Mouse (Mus musculus) granulocyte monocyte progenitor cell, adult 5-6 weeks (primary cell): ENCODE measurements around the gene Nfic. TPM values are rescaled to one million over a fixed set of nuclear protein-coding genes. Genes with fewer than 3 reads are reported as not detected.

Experiments
- ATAC-seq: replicated peaks from 2 replicates; pipeline ENCODE4 v1.8.0; 2016; ENCODE audit warnings: mild to moderate bottlenecking, moderate TSS enrichment, inconsistent platforms; ENCODE audit not compliant: poor library complexity, severe bottlenecking
- total RNA-seq, 2 experiments: library from RNA; stranded (forward) in 1 of 2; stranded (reverse) in 1 of 2; fragments of 200-712, 200-1000 nt in 1 of 2; fragments of >200 nt in 1 of 2; fragmentation: Nextera tagmentation in 1 of 2; gene quantifications; 2 replicates each; pipeline ENCODE4 v1.2.3; 2014 to 2017

Gene Nfic
- total RNA-seq, 2 experiments from 2014 or later, result 5.3 to 39.6 TPM

GRCm38 (mm10) chr10:81346453-81347067 lies 108.9 kb downstream of the Nfic start:
- ATAC-seq, result peak; percentile 53

Other genes starting within 250 kb of the Nfic start
Only the 30 nearest of the 31 such genes appear.
- gene Atcay, start 224.8 kb downstream of the Nfic start, total RNA-seq (2014; fragmentation: Nextera tagmentation), result not detected in 2 replicates
- not detected in 2 replicates for gene Atcay, start 224.8 kb downstream of the Nfic start, total RNA-seq (2017)
- not detected in 2 replicates for gene Zfr2, start 222.5 kb downstream of the Nfic start, total RNA-seq (2014; fragmentation: Nextera tagmentation)
- gene Zfr2, start 222.5 kb downstream of the Nfic start, total RNA-seq (2017), result 0.13 TPM in 1 of 2 replicates, not detected in the other
- 16.8 and 35.6 TPM in 2 replicates for gene Matk, start 202.7 kb downstream of the Nfic start, total RNA-seq (2014; fragmentation: Nextera tagmentation)
- gene Matk, start 202.7 kb downstream of the Nfic start, total RNA-seq (2017), result 39.1 and 43.9 TPM in 2 replicates
- gene Mrpl54, start 188.7 kb downstream of the Nfic start, total RNA-seq (2014; fragmentation: Nextera tagmentation), result 94.0 and 105 TPM in 2 replicates
- gene Mrpl54, start 188.7 kb downstream of the Nfic start, total RNA-seq (2017), result 161 and 185 TPM in 2 replicates
- gene Apba3, start 188.7 kb downstream of the Nfic start, total RNA-seq (2014; fragmentation: Nextera tagmentation), result 19.7 and 29.1 TPM in 2 replicates
- gene Apba3, start 188.7 kb downstream of the Nfic start, total RNA-seq (2017), result 14.2 and 19.9 TPM in 2 replicates
- 1.0 and 8.4 TPM in 2 replicates for gene Tjp3, start 164.1 kb downstream of the Nfic start, total RNA-seq (2014; fragmentation: Nextera tagmentation)
- gene Tjp3, start 164.1 kb downstream of the Nfic start, total RNA-seq (2017), result 1.3 and 6.2 TPM in 2 replicates
- 32.4 and 42.7 TPM in 2 replicates for gene Pip5k1c, start 162.7 kb downstream of the Nfic start, total RNA-seq (2014; fragmentation: Nextera tagmentation)
- 24.7 and 32.7 TPM in 2 replicates for gene Pip5k1c, start 162.7 kb downstream of the Nfic start, total RNA-seq (2017)
- 16.2 and 16.3 TPM in 2 replicates for gene Cactin, start 134.5 kb downstream of the Nfic start, total RNA-seq (2014; fragmentation: Nextera tagmentation)
- 19.4 and 26.5 TPM in 2 replicates for gene Cactin, start 134.5 kb downstream of the Nfic start, total RNA-seq (2017)
- not detected in 2 replicates for gene Tbxa2r, start 126.9 kb downstream of the Nfic start, total RNA-seq (2014; fragmentation: Nextera tagmentation)
- gene Tbxa2r, start 126.9 kb downstream of the Nfic start, total RNA-seq (2017), result 0.09 TPM in 1 of 2 replicates, not detected in the other
- not detected in 2 replicates for gene Gipc3, start 112.4 kb downstream of the Nfic start, total RNA-seq (2014; fragmentation: Nextera tagmentation)
- gene Gipc3, start 112.4 kb downstream of the Nfic start, total RNA-seq (2017), result not detected in 2 replicates
- gene Hmg20b, start 105.2 kb downstream of the Nfic start, total RNA-seq (2014; fragmentation: Nextera tagmentation), result 19.1 and 43.4 TPM in 2 replicates
- 29.8 and 35.5 TPM in 2 replicates for gene Hmg20b, start 105.2 kb downstream of the Nfic start, total RNA-seq (2017)
- 12.0 and 17.5 TPM in 2 replicates for gene Mfsd12, start 98.1 kb downstream of the Nfic start, total RNA-seq (2014; fragmentation: Nextera tagmentation)
- 10.8 and 11.5 TPM in 2 replicates for gene Mfsd12, start 98.1 kb downstream of the Nfic start, total RNA-seq (2017)
- not detected in 2 replicates for gene 4930404N11Rik, start 89.8 kb downstream of the Nfic start, total RNA-seq (2014; fragmentation: Nextera tagmentation)
- gene 4930404N11Rik, start 89.8 kb downstream of the Nfic start, total RNA-seq (2017), result 0.10 and 0.26 TPM in 2 replicates
- 14.8 and 17.0 TPM in 2 replicates for gene Fzr1, start 77.1 kb downstream of the Nfic start, total RNA-seq (2014; fragmentation: Nextera tagmentation)
- 13.5 and 15.3 TPM in 2 replicates for gene Fzr1, start 77.1 kb downstream of the Nfic start, total RNA-seq (2017)
- gene Dohh, start 71.2 kb downstream of the Nfic start, total RNA-seq (2014; fragmentation: Nextera tagmentation), result 12.2 and 34.9 TPM in 2 replicates
- 41.8 and 46.2 TPM in 2 replicates for gene Dohh, start 71.2 kb downstream of the Nfic start, total RNA-seq (2017)
- 4.0 TPM in 1 of 2 replicates, not detected in the other for gene Gm48551, start 71.2 kb downstream of the Nfic start, total RNA-seq (2014; fragmentation: Nextera tagmentation)
- gene Gm48551, start 71.2 kb downstream of the Nfic start, total RNA-seq (2017), result 0.30 TPM in 1 of 2 replicates, not detected in the other
- gene Gm48552, start 66.6 kb downstream of the Nfic start, total RNA-seq (2014; fragmentation: Nextera tagmentation), result 2.2 TPM in 1 of 2 replicates, not detected in the other
- not detected in 2 replicates for gene Gm48552, start 66.6 kb downstream of the Nfic start, total RNA-seq (2017)
- gene Smim24, start 62.6 kb downstream of the Nfic start, total RNA-seq (2014; fragmentation: Nextera tagmentation), result 37.5 and 43.6 TPM in 2 replicates
- 11.5 and 13.3 TPM in 2 replicates for gene Smim24, start 62.6 kb downstream of the Nfic start, total RNA-seq (2017)
- not detected in 2 replicates for gene Celf5, start 27.1 kb upstream of the Nfic start, total RNA-seq (2014; fragmentation: Nextera tagmentation)
- gene Celf5, start 27.1 kb upstream of the Nfic start, total RNA-seq (2017), result not detected in 2 replicates
- gene Ncln, start 40.8 kb upstream of the Nfic start, total RNA-seq (2014; fragmentation: Nextera tagmentation), result 124 and 140 TPM in 2 replicates
- gene Ncln, start 40.8 kb upstream of the Nfic start, total RNA-seq (2017), result 83.1 and 128 TPM in 2 replicates
- gene S1pr4, start 44.5 kb upstream of the Nfic start, total RNA-seq (2014; fragmentation: Nextera tagmentation), result 7.8 and 10.5 TPM in 2 replicates
- 7.0 and 9.2 TPM in 2 replicates for gene S1pr4, start 44.5 kb upstream of the Nfic start, total RNA-seq (2017)
- gene Gna15, start 68.6 kb upstream of the Nfic start, total RNA-seq (2014; fragmentation: Nextera tagmentation), result 30.0 and 31.7 TPM in 2 replicates
- 23.8 and 34.6 TPM in 2 replicates for gene Gna15, start 68.6 kb upstream of the Nfic start, total RNA-seq (2017)
- 17.0 and 25.7 TPM in 2 replicates for gene Gna11, start 89.6 kb upstream of the Nfic start, total RNA-seq (2014; fragmentation: Nextera tagmentation)
- gene Gna11, start 89.6 kb upstream of the Nfic start, total RNA-seq (2017), result 4.9 and 6.4 TPM in 2 replicates
- 216 and 220 TPM in 2 replicates for gene Aes, start 103.9 kb upstream of the Nfic start, total RNA-seq (2014; fragmentation: Nextera tagmentation)
- gene Aes, start 103.9 kb upstream of the Nfic start, total RNA-seq (2017), result 151 and 250 TPM in 2 replicates
- gene Tle2, start 118.9 kb upstream of the Nfic start, total RNA-seq (2014; fragmentation: Nextera tagmentation), result 4.4 and 5.0 TPM in 2 replicates
- 0.17 and 2.4 TPM in 2 replicates for gene Tle2, start 118.9 kb upstream of the Nfic start, total RNA-seq (2017)
- gene Tle6, start 145.4 kb upstream of the Nfic start, total RNA-seq (2014; fragmentation: Nextera tagmentation), result 22.2 and 26.0 TPM in 2 replicates
- gene Tle6, start 145.4 kb upstream of the Nfic start, total RNA-seq (2017), result 4.9 and 7.9 TPM in 2 replicates
- gene BC025920, start 150.6 kb upstream of the Nfic start, total RNA-seq (2014; fragmentation: Nextera tagmentation), result 3.7 and 4.4 TPM in 2 replicates
- 0.26 and 1.4 TPM in 2 replicates for gene BC025920, start 150.6 kb upstream of the Nfic start, total RNA-seq (2017)
- 8.3 and 12.6 TPM in 2 replicates for gene Sirt6, start 172.2 kb upstream of the Nfic start, total RNA-seq (2014; fragmentation: Nextera tagmentation)
- 5.3 and 6.2 TPM in 2 replicates for gene Sirt6, start 172.2 kb upstream of the Nfic start, total RNA-seq (2017)
- gene Ankrd24, start 172.9 kb upstream of the Nfic start, total RNA-seq (2014; fragmentation: Nextera tagmentation), result 7.6 and 9.2 TPM in 2 replicates
- 7.5 and 8.3 TPM in 2 replicates for gene Ankrd24, start 172.9 kb upstream of the Nfic start, total RNA-seq (2017)
- 3.1 and 9.4 TPM in 2 replicates for gene Gm10778, start 193.4 kb upstream of the Nfic start, total RNA-seq (2014; fragmentation: Nextera tagmentation)
- gene Gm10778, start 193.4 kb upstream of the Nfic start, total RNA-seq (2017), result 4.2 and 6.1 TPM in 2 replicates